Mouse (Mus musculus): ENCODE measurements around the gene Nrip1.

- no peak for TF ChIP-seq CTCF (IDR thresholded peaks at IDR 0.05; ENCODE audit: borderline replicate concordance, insufficient read depth, low read length)
- TF ChIP-seq POLR2A (IDR thresholded peaks at IDR 0.05; ENCODE audit: low read depth, low read length) = no peak
Observed at GRCm38 (mm10) chr16:76372045-76372940, 1.3 kb downstream of the Nrip1 start.
